Mouse (Mus musculus) layer of hippocampus, adult 2 months (tissue): ENCODE data around the gene Runx2. TPM values are rescaled to one million over a fixed set of nuclear protein-coding genes. Genes with fewer than 3 reads are reported as not detected.

Source experiments
- DNase-seq, 2 experiments: peaks; one replicate each; pipeline ENCODE4 v3.0.0; 2022; ENCODE audit warnings: low spot score in 2 of 2
- H3K27ac ChIP-seq: fragments of 200-600 bp; 2 replicates; pipeline ENCODE4 v1.8.1; 2022
- H3K4me3 ChIP-seq: fragments of 200-600 bp; 2 replicates; pipeline ENCODE4 v1.8.1; 2022; ENCODE audit warnings: mild to moderate bottlenecking
- CTCF ChIP-seq: fragments of 200-600 bp; conservative IDR thresholded peaks from 2 replicates; pipeline ENCODE4 v1.8.1; 2022; ENCODE audit warnings: antibody characterized with exemption, mild to moderate bottlenecking, moderate library complexity
- total RNA-seq, 2 experiments: library from RNA; stranded (reverse); gene quantifications; 2 replicates each; pipeline ENCODE4 v1.2.3; 2021

Runx2 gene
- total RNA-seq, 2 experiments from 2014 or later, result 15.8 to 19.7 TPM

- peak; percentile 55 to 67 for DNase-seq
- no peak overlapping the region for H3K4me3 ChIP-seq
- H3K27ac ChIP-seq, result no peak overlapping the region
- TF ChIP-seq CTCF, result peak; percentile 92
Measured at GRCm38 (mm10) chr17:44455681-44456600, 358.7 kb downstream of the Runx2 start.

GRCm38 (mm10) chr17:44449915-44450471 lies 364.6 kb downstream of the Runx2 start:
- H3K27ac ChIP-seq, result no peak overlapping the region
- no peak overlapping the region for H3K4me3 ChIP-seq
- no peak for TF ChIP-seq CTCF
- DNase-seq, result no peak

Other genes with a start within 250 kb of the Runx2 start
- 10 to 100 TPM; 14.9 to 18.7 TPM for gene Supt3, start 37.6 kb downstream of the Runx2 start, total RNA-seq